Mouse (Mus musculus) spleen, adult 2 months (tissue): Measurements from ENCODE around the gene Abcc10. TPM values are rescaled to one million over a fixed set of nuclear protein-coding genes. Genes with fewer than 3 reads are reported as not detected.

Source experiments
- DNase-seq, 2 experiments: peaks; one replicate each; pipeline versions ENCODE4 v3.0.0 to v3.0.0-alpha.2; 2012 to 2021; ENCODE audit warnings: low spot score in 2 of 2, low read depth in 1 of 2
- H3K27ac ChIP-seq: fragments of 200-500 bp; 2 replicates; pipeline ENCODE4 v1.5.1; 2012; ENCODE audit warnings: low read length, inconsistent platforms; ENCODE audit not compliant: insufficient read depth
- H3K27me3 ChIP-seq: fragments of 200-500 bp; 2 replicates; pipeline ENCODE4 v1.6.1; 2012; ENCODE audit warnings: mild to moderate bottlenecking, moderate library complexity, low read length, inconsistent platforms; ENCODE audit not compliant: control insufficient read depth, insufficient read depth
- H3K36me3 ChIP-seq: fragments of 200-500 bp; 2 replicates; pipeline ENCODE4 v1.6.1; 2012; ENCODE audit warnings: mild to moderate bottlenecking, low read length, inconsistent platforms; ENCODE audit not compliant: control insufficient read depth, insufficient read depth
- H3K4me1 ChIP-seq: fragments of 200-500 bp; 2 replicates; pipeline ENCODE4 v1.6.1; 2011; ENCODE audit warnings: inconsistent platforms; ENCODE audit not compliant: control insufficient read depth, insufficient read depth, insufficient read length
- H3K4me3 ChIP-seq: fragments of 200-500 bp; 2 replicates; pipeline ENCODE4 v1.5.1; 2011; ENCODE audit warnings: mild to moderate bottlenecking, inconsistent platforms; ENCODE audit not compliant: insufficient read depth, insufficient read length; ENCODE audit errors: extremely low read depth
- CTCF ChIP-seq: fragments of 200-500 bp; IDR thresholded peaks from 2 replicates; pipeline ENCODE4 v1.5.1; 2011; ENCODE audit warnings: mild to moderate bottlenecking, inconsistent platforms; ENCODE audit not compliant: insufficient read depth, insufficient read length, insufficient replicate concordance; ENCODE audit errors: extremely low read depth
- POLR2A ChIP-seq: fragments of 200-500 bp; IDR thresholded peaks from 2 replicates; pipeline ENCODE4 v1.6.1; 2011; ENCODE audit warnings: low read depth, low read length, inconsistent platforms
- WGBS: fragments of 180-500 bp; shearing (Covaris S2); methylation state at CpG from one replicate; pipeline ENCODE4 v1.1.7; 2018; 5-methylcytosine and 5-hydroxymethylcytosine counted together
- polyA plus RNA-seq: library from polyadenylated mRNA; depleted of rRNA; stranded (reverse); fragments of >200 nt; gene quantifications from 2 replicates; pipeline ENCODE4 v1.2.3, GENCODE M21; 2012

Gene Abcc10
- polyA plus RNA-seq, 1 experiment, result 15.4 TPM

DNA sequence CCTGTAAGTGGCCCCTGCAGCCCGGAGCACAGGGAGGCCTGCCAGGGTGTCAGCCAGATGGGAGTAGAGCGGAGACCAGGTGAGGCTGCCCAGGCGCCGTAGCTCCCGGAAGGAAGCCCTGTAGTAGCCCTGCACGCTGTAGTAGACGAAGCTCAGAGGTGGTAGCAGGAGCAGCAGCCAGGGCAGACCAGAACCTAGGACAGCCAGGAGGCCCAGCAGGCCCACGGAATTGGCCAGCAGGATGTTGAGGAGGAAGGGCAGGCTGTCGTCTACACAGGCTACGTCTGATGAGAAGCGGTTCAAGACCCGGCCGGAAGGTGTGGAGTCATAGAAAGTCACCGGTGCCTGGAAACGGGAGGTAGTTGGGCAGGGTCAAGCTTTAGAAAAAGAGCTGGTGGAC, 21.2 kb downstream of the Abcc10 start:
- no peak for DNase-seq
- no peaks in the 10 kb centered on the region for H3K4me1 ChIP-seq
- no peak overlapping the region for H3K4me3 ChIP-seq
- 94% methylated on average over 15 of the region's 15 CpGs for WGBS
- peaks cover 1% of the 10 kb centered on the region; the same call in 1 of the 2 replicates for H3K36me3 ChIP-seq
- TF ChIP-seq CTCF, result no peak
- TF ChIP-seq POLR2A, result no peak
- H3K27ac ChIP-seq, result no peak overlapping the region
- no peaks in the 10 kb centered on the region for H3K27me3 ChIP-seq

- Histone ChIP-seq H3K4me3 (no peak overlapping the region), H3K36me3 (no peaks in the 10 kb centered on the region), H3K4me1 (no peaks in the 10 kb centered on the region), H3K27me3 (no peaks in the 10 kb centered on the region), H3K27ac (no peak overlapping the region)
- DNase-seq, result no peak
- TF ChIP-seq CTCF (no peak), POLR2A (no peak)
- WGBS, result 94% methylated on average over 9 of the region's 9 CpGs
These were observed 24.0 kb downstream of the Abcc10 start for GRCm38 (mm10) chr17:46304184-46304583.

DNA sequence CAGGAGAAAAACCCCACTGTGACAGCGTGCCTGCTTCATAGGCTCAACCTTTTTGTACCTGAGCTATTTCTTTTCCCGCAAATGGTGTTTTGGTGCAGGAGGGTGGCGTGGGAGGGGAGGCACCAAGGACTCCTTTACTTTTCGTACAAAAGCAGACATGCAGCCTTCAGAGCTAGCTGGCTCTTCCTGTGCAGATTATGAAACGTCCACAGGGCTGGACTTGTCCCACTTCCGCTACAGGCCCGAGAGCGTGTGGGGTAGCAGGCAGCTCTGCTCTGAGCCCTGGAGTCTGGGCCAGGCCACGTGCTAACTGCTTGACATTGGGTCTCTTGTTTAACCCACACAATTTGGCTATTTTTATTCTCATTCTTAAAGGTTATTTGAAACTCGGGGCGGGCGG, 26.3 kb downstream of the Abcc10 start:
- no peak for DNase-seq
- 78% methylated on average over 12 of the region's 12 CpGs for WGBS
- peaks cover 11% of the 10 kb centered on the region for H3K4me1 ChIP-seq
- peaks cover 15% of the 10 kb centered on the region for H3K27me3 ChIP-seq
- no peaks in the 10 kb centered on the region for H3K36me3 ChIP-seq
- TF ChIP-seq CTCF (no peak), POLR2A (no peak)
- no peak overlapping the region for H3K4me3 ChIP-seq
- no peak overlapping the region for H3K27ac ChIP-seq

- peak; percentile 85; the same call in 1 of the 2 replicates for TF ChIP-seq CTCF
- no peak for TF ChIP-seq POLR2A
- no peak overlapping the region for H3K27ac ChIP-seq
- 2% methylated on average over 47 of the region's 48 CpGs for WGBS
- peaks cover 19% of the 10 kb centered on the region for H3K27me3 ChIP-seq
- H3K4me3 ChIP-seq, result peak overlapping the region; percentile 43
- H3K36me3 ChIP-seq, result no peaks in the 10 kb centered on the region
- DNase-seq, result peak; percentile 22 to 72
- peaks cover 13% of the 10 kb centered on the region for H3K4me1 ChIP-seq
These were observed 29.8 kb downstream of the Abcc10 start for GRCm38 (mm10) chr17:46298220-46298913.

GRCm38 (mm10) chr17:46297364-46298219, 30.6 kb downstream of the Abcc10 start, which contains the start of gene Dlk2:
TSS of gene Dlk2 (plus strand) at chr17:46297421.
- WGBS, result 1% methylated on average over 59 of the region's 86 CpGs
- Histone ChIP-seq H3K27me3 (peaks cover 19% of the 10 kb centered on the region), H3K36me3 (no peaks in the 10 kb centered on the region), H3K27ac (no peak within 1 kb of the TSS), H3K4me1 (peaks cover 13% of the 10 kb centered on the region), H3K4me3 (peak within 1 kb of the TSS; percentile 43; the same call in 1 of the 2 replicates)
- no peak for DNase-seq
- TF ChIP-seq POLR2A, result no peak
- no peak for TF ChIP-seq CTCF

DNA sequence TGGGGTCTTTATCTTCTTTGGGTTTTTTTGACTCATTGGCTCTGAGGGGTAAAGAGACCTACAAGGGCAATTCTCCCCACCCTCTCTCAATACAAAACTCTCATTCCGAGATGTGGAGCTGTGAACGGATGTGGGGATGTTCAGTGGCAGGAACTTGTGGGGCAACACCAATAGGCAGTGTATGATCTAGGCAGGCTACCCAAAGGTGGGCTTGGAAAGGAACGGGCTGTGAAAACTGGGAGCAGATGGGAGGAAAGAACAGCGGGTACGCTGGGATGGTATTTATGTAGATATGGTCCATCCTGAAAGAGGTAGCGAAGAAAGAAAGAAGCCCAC, 31.2 kb downstream of the Abcc10 start:
- WGBS, result 15% methylated on average over 6 of the region's 6 CpGs
- H3K4me1 ChIP-seq, result peaks cover 13% of the 10 kb centered on the region
- H3K36me3 ChIP-seq, result no peaks in the 10 kb centered on the region
- TF ChIP-seq POLR2A, result no peak
- no peak for TF ChIP-seq CTCF
- H3K27ac ChIP-seq, result no peak overlapping the region
- no peak overlapping the region for H3K4me3 ChIP-seq
- DNase-seq, result no peak
- peaks cover 19% of the 10 kb centered on the region for H3K27me3 ChIP-seq

GRCm38 (mm10) chr17:46296601-46297000, 31.6 kb downstream of the Abcc10 start:
- no peak overlapping the region for H3K4me3 ChIP-seq
- H3K27ac ChIP-seq, result no peak overlapping the region
- no peak for TF ChIP-seq POLR2A
- no peak for TF ChIP-seq CTCF
- H3K36me3 ChIP-seq, result no peaks in the 10 kb centered on the region
- H3K27me3 ChIP-seq, result peaks cover 19% of the 10 kb centered on the region
- no peak for DNase-seq
- peaks cover 13% of the 10 kb centered on the region for H3K4me1 ChIP-seq
- WGBS, result 8% methylated on average over 6 of the region's 6 CpGs
